ENCODE assay signal across 8 mouse cellular contexts in genomic region chr17:78937229-78937853, GRCm38 (mm10). TPM values are rescaled to one million over a fixed set of nuclear protein-coding genes. Genes with fewer than 3 reads are reported as not detected.
DNase-seq lines count a peak whose midpoint lies in the region; ATAC-seq and TF ChIP-seq lines count a peak whose summit lies in the region.

No protein-coding gene starts in this region.

- no peak for TF ChIP-seq CTCF in testis, adult 2 months (IDR thresholded peaks at IDR 0.05; ENCODE audit: control insufficient read depth, insufficient read depth, insufficient replicate concordance, low read depth, low read length)
- TF ChIP-seq CTCF in small intestine, adult 2 months (IDR thresholded peaks at IDR 0.05; ENCODE audit: extremely low read depth, insufficient read length, insufficient replicate concordance, low read depth, low read length): no peak

- intact Hi-C loops in left cerebral cortex, postnatal 4 days (cut with DNase I): no loop called here

- peak overlapping the region; percentile 61 for H3K4me2 ChIP-seq in limb, embryonic 11.5 days (ENCODE audit: low read depth, severe bottlenecking)

- H3K9ac ChIP-seq in limb, embryonic 11.5 days (ENCODE audit: low read length): peak overlapping the region; percentile 51

- 10% methylated on average over 26 of the region's 26 CpGs for WGBS in limb, embryonic 11.5 days
- 5% methylated on average over 26 of the region's 26 CpGs for WGBS in small intestine, adult 2 months

- no peaks in the 10 kb centered on the region for H3K4me1 ChIP-seq in testis, adult 2 months (ENCODE audit: control insufficient read depth, insufficient read depth, low read length)
- H3K4me1 ChIP-seq in limb, embryonic 11.5 days (ENCODE audit: control insufficient read depth, insufficient read depth, low read length): no peaks in the 10 kb centered on the region
- 0 out of 2 replicates have a peak, but pooled peaks cover 2% of the 10 kb centered on the region for H3K4me1 ChIP-seq in small intestine, adult 2 months (ENCODE audit: control insufficient read depth, insufficient read depth, insufficient read length, low read length)

- ATAC-seq in limb, embryonic 11.5 days (ENCODE audit: insufficient number of reproducible peaks, low FRiP score, low TSS enrichment, low read depth): peak; percentile 50; the same call in 1 of the 2 replicates

- H3K27ac ChIP-seq in testis, adult 2 months (ENCODE audit: control insufficient read depth, insufficient read depth, low read depth, low read length): peak overlapping the region; percentile 74
- H3K27ac ChIP-seq in limb, embryonic 11.5 days (replicated peaks; ENCODE audit: low read depth, low read length): no peak overlapping the region
- H3K27ac ChIP-seq in small intestine, adult 2 months (ENCODE audit: insufficient read depth, low read depth, low read length): no peak overlapping the region

- peak; percentile 7 for DNase-seq in adrenal gland, postnatal 10 days
- DNase-seq in adrenal gland, postnatal 25 days: no peak
- no peak for DNase-seq in testis, postnatal 10 days (ENCODE audit: low spot score)
- peak; percentile 24 for DNase-seq in limb, embryonic 11.5 days (ENCODE audit: low spot score)
- DNase-seq in right cerebral cortex, postnatal 25 days: no peak
- no peak for DNase-seq in left cerebral cortex, postnatal 4 days

- H3K27me3 ChIP-seq in testis, adult 2 months (ENCODE audit: control insufficient read depth, insufficient read depth, low read length): no peaks in the 10 kb centered on the region
- no peaks in the 10 kb centered on the region for H3K27me3 ChIP-seq in limb, embryonic 11.5 days (ENCODE audit: control insufficient read depth, insufficient read depth, low read length)
- no peaks in the 10 kb centered on the region for H3K27me3 ChIP-seq in small intestine, adult 2 months (ENCODE audit: control insufficient read depth, insufficient read depth, low read length)

- H3K4me3 ChIP-seq in testis, adult 2 months (ENCODE audit: control insufficient read depth, low read depth, low read length): peak overlapping the region; percentile 100
- H3K4me3 ChIP-seq in limb, embryonic 11.5 days (ENCODE audit: low read depth, low read length): peak overlapping the region; percentile 90
- peak overlapping the region; percentile 64 for H3K4me3 ChIP-seq in small intestine, adult 2 months (ENCODE audit: low read depth, low read length)

- H3K9me3 ChIP-seq in limb, embryonic 11.5 days (ENCODE audit: control insufficient read depth, low read length): no peaks in the 10 kb centered on the region

- TF ChIP-seq POLR2A in testis, adult 2 months (IDR thresholded peaks at IDR 0.05; ENCODE audit: control insufficient read depth, low read depth, low read length): peak; percentile 48
- no peak for TF ChIP-seq POLR2A in small intestine, adult 2 months (IDR thresholded peaks at IDR 0.05; ENCODE audit: low read depth, low read length)

- peaks cover 7% of the 10 kb centered on the region for H3K36me3 ChIP-seq in testis, adult 2 months (ENCODE audit: control insufficient read depth, insufficient read depth, low read length)
- H3K36me3 ChIP-seq in limb, embryonic 11.5 days (ENCODE audit: control insufficient read depth, insufficient read depth, low read length): peaks cover 13% of the 10 kb centered on the region
- H3K36me3 ChIP-seq in small intestine, adult 2 months (ENCODE audit: control insufficient read depth, insufficient read depth, low read length): peaks cover 16% of the 10 kb centered on the region; the same call in 1 of the 2 replicates

RNA-seq across cellular contexts. Expression of gene Ndufaf7, which starts 0.4 kb away (rescaled TPM):
- total RNA-seq in adrenal gland, postnatal 10 days (2021): 10 to 100 TPM; 48.7 to 51.6 TPM
- 36.8 and 42.3 TPM in 2 replicates for total RNA-seq in adrenal gland, postnatal 25 days (2021)
- polyA plus RNA-seq in testis, adult 2 months (2012; rRNA removed): 16.1 and 16.2 TPM in 2 replicates
- 46.5 and 52.1 TPM in 2 replicates for polyA plus RNA-seq in limb, embryonic 11.5 days (2014; fragmentation: Nextera tagmentation; extraction: Ambion mirVana)
- polyA plus RNA-seq in small intestine, adult 2 months (2012; rRNA removed): 1.2 and 2.5 TPM in 2 replicates
- 10 to 100 TPM; 62.2 to 65.5 TPM for total RNA-seq in left cerebral cortex, postnatal 4 days (2021)

RNA-seq across cellular contexts. Expression of gene Cebpz, which starts 0.5 kb away (rescaled TPM):
- total RNA-seq in adrenal gland, postnatal 10 days (2021): 10 to 100 TPM; 33.2 to 37.9 TPM
- total RNA-seq in adrenal gland, postnatal 25 days (2021): 48.2 and 50.5 TPM in 2 replicates
- 4.5 and 6.2 TPM in 2 replicates for polyA plus RNA-seq in testis, adult 2 months (2012; rRNA removed)
- 68.7 and 78.5 TPM in 2 replicates for polyA plus RNA-seq in limb, embryonic 11.5 days (2014; fragmentation: Nextera tagmentation; extraction: Ambion mirVana)
- polyA plus RNA-seq in small intestine, adult 2 months (2012; rRNA removed): 0.34 and 1.0 TPM in 2 replicates
- 10 to 100 TPM; 37.5 to 40.3 TPM for total RNA-seq in left cerebral cortex, postnatal 4 days (2021)

RNA-seq across cellular contexts. Expression of gene Cebpzos, which starts 21.0 kb away (rescaled TPM):
- total RNA-seq in adrenal gland, postnatal 10 days (2021): 10 to 100 TPM; 47.3 to 51.3 TPM
- total RNA-seq in adrenal gland, postnatal 25 days (2021): 28.9 and 43.5 TPM in 2 replicates
- 9.3 and 11.7 TPM in 2 replicates for polyA plus RNA-seq in testis, adult 2 months (2012; rRNA removed)
- 87.8 and 88.4 TPM in 2 replicates for polyA plus RNA-seq in limb, embryonic 11.5 days (2014; fragmentation: Nextera tagmentation; extraction: Ambion mirVana)
- polyA plus RNA-seq in small intestine, adult 2 months (2012; rRNA removed): 0.85 and 3.9 TPM in 2 replicates
- 10 to 100 TPM; 29.9 to 32.8 TPM for total RNA-seq in left cerebral cortex, postnatal 4 days (2021)

RNA-seq across cellular contexts. Expression of gene Sult6b1, which starts 30.5 kb away (rescaled TPM):
- under 1 TPM in 1 of 2 experiments, not detected in 1; 0.27 TPM for total RNA-seq in adrenal gland, postnatal 10 days (2021)
- total RNA-seq in adrenal gland, postnatal 25 days (2021): 0.43 TPM in 1 of 2 replicates, not detected in the other
- 0.17 and 0.25 TPM in 2 replicates for polyA plus RNA-seq in testis, adult 2 months (2012; rRNA removed)
- 0.12 and 0.17 TPM in 2 replicates for polyA plus RNA-seq in limb, embryonic 11.5 days (2014; fragmentation: Nextera tagmentation; extraction: Ambion mirVana)
- not detected in 2 replicates for polyA plus RNA-seq in small intestine, adult 2 months (2012; rRNA removed)
- total RNA-seq in left cerebral cortex, postnatal 4 days (2021): under 1 TPM in 1 of 2 experiments, not detected in 1; 0.62 TPM

RNA-seq across cellular contexts. Expression of gene Eif2ak2, which starts 55.0 kb away (rescaled TPM):
- 10 to 100 TPM; 16.5 to 27.6 TPM for total RNA-seq in adrenal gland, postnatal 10 days (2021)
- 20.6 and 32.9 TPM in 2 replicates for total RNA-seq in adrenal gland, postnatal 25 days (2021)
- 3.8 and 4.1 TPM in 2 replicates for polyA plus RNA-seq in testis, adult 2 months (2012; rRNA removed)
- polyA plus RNA-seq in limb, embryonic 11.5 days (2014; fragmentation: Nextera tagmentation; extraction: Ambion mirVana): 8.2 and 8.6 TPM in 2 replicates
- 0.77 and 2.6 TPM in 2 replicates for polyA plus RNA-seq in small intestine, adult 2 months (2012; rRNA removed)
- 1 to 10 TPM; 5.1 to 5.9 TPM for total RNA-seq in left cerebral cortex, postnatal 4 days (2021)

Comparison
In these comparisons a context has a peak if more than half of its experiments do, and no peak if none do; other contexts are left out.
1. DNase-seq: peak in adrenal gland, postnatal 10 days (single experiment) and limb, embryonic 11.5 days (single experiment); none in adrenal gland, postnatal 25 days (single experiment), testis, postnatal 10 days (single experiment), right cerebral cortex, postnatal 25 days (single experiment) and left cerebral cortex, postnatal 4 days (single experiment).
2. Peak in every context shown above with its lines, with median percentiles within 50 percentile points of each other: H3K4me3 ChIP-seq.